Mouse (Mus musculus) spleen, adult 2 months (tissue): ENCODE measurements around the gene Cfap221. TPM values are rescaled to one million over a fixed set of nuclear protein-coding genes. Genes with fewer than 3 reads are reported as not detected.

Experiments
- DNase-seq, 2 experiments: peaks; one replicate each; pipeline versions ENCODE4 v3.0.0 to v3.0.0-alpha.2; 2012 to 2021; ENCODE audit warnings: low spot score in 2 of 2, low read depth in 1 of 2
- H3K27ac ChIP-seq: fragments of 200-500 bp; 2 replicates; pipeline ENCODE4 v1.5.1; 2012; ENCODE audit warnings: low read length, inconsistent platforms; ENCODE audit not compliant: insufficient read depth
- H3K27me3 ChIP-seq: fragments of 200-500 bp; 2 replicates; pipeline ENCODE4 v1.6.1; 2012; ENCODE audit warnings: mild to moderate bottlenecking, moderate library complexity, low read length, inconsistent platforms; ENCODE audit not compliant: control insufficient read depth, insufficient read depth
- H3K36me3 ChIP-seq: fragments of 200-500 bp; 2 replicates; pipeline ENCODE4 v1.6.1; 2012; ENCODE audit warnings: mild to moderate bottlenecking, low read length, inconsistent platforms; ENCODE audit not compliant: control insufficient read depth, insufficient read depth
- H3K4me1 ChIP-seq: fragments of 200-500 bp; 2 replicates; pipeline ENCODE4 v1.6.1; 2011; ENCODE audit warnings: inconsistent platforms; ENCODE audit not compliant: control insufficient read depth, insufficient read depth, insufficient read length
- H3K4me3 ChIP-seq: fragments of 200-500 bp; 2 replicates; pipeline ENCODE4 v1.5.1; 2011; ENCODE audit warnings: mild to moderate bottlenecking, inconsistent platforms; ENCODE audit not compliant: insufficient read depth, insufficient read length; ENCODE audit errors: extremely low read depth
- CTCF ChIP-seq: fragments of 200-500 bp; IDR thresholded peaks from 2 replicates; pipeline ENCODE4 v1.5.1; 2011; ENCODE audit warnings: mild to moderate bottlenecking, inconsistent platforms; ENCODE audit not compliant: insufficient read depth, insufficient read length, insufficient replicate concordance; ENCODE audit errors: extremely low read depth
- POLR2A ChIP-seq: fragments of 200-500 bp; IDR thresholded peaks from 2 replicates; pipeline ENCODE4 v1.6.1; 2011; ENCODE audit warnings: low read depth, low read length, inconsistent platforms
- WGBS: fragments of 180-500 bp; shearing (Covaris S2); methylation state at CpG from one replicate; pipeline ENCODE4 v1.1.7; 2018; 5-methylcytosine and 5-hydroxymethylcytosine counted together
- polyA plus RNA-seq: library from polyadenylated mRNA; depleted of rRNA; stranded (reverse); fragments of >200 nt; gene quantifications from 2 replicates; pipeline ENCODE4 v1.2.3, GENCODE M21; 2012

The Cfap221 gene
- polyA plus RNA-seq, 1 experiment = not detected

GRCm38 (mm10) chr1:119965804-119966514 is 31.1 kb downstream of the Cfap221 start:
- Histone ChIP-seq H3K27ac (no peak overlapping the region), H3K4me3 (no peak overlapping the region)

GRCm38 (mm10) chr1:119959920-119960319 is 37.1 kb downstream of the Cfap221 start:
- Histone ChIP-seq H3K36me3 (no peaks in the 10 kb centered on the region), H3K4me3 (no peak overlapping the region), H3K27me3 (no peaks in the 10 kb centered on the region), H3K4me1 (no peaks in the 10 kb centered on the region), H3K27ac (no peak overlapping the region)
- WGBS = 61% methylated on average over 7 of the region's 7 CpGs
- no peak for TF ChIP-seq POLR2A
- TF ChIP-seq CTCF = no peak
- DNase-seq = no peak

More at GRCm38 (mm10) chr1:119965804-119966514, 31.1 kb downstream of the Cfap221 start:
- TF ChIP-seq CTCF (no peak), POLR2A (no peak)
- Histone ChIP-seq H3K36me3 (no peaks in the 10 kb centered on the region), H3K27me3 (no peaks in the 10 kb centered on the region), H3K4me1 (no peaks in the 10 kb centered on the region)
- no peak for DNase-seq
- WGBS = 79% methylated on average over 12 of the region's 12 CpGs

- Histone ChIP-seq H3K4me3 (no peak overlapping the region), H3K36me3 (no peaks in the 10 kb centered on the region), H3K27ac (no peak overlapping the region), H3K4me1 (no peaks in the 10 kb centered on the region), H3K27me3 (no peaks in the 10 kb centered on the region)
- DNase-seq = no peak
- 94% methylated on average over 4 of the region's 4 CpGs for WGBS
- TF ChIP-seq POLR2A = no peak
- TF ChIP-seq CTCF = no peak
Observed at GRCm38 (mm10) chr1:119959464-119959863, 37.6 kb downstream of the Cfap221 start.

GRCm38 (mm10) chr1:119957716-119958222 is 39.3 kb downstream of the Cfap221 start:
- no peaks in the 10 kb centered on the region for H3K36me3 ChIP-seq
- no peaks in the 10 kb centered on the region for H3K27me3 ChIP-seq
- no peaks in the 10 kb centered on the region for H3K4me1 ChIP-seq
- H3K27ac ChIP-seq = no peak overlapping the region
- WGBS = 68% methylated on average over 9 of the region's 9 CpGs
- TF ChIP-seq CTCF (no peak), POLR2A (no peak)
- no peak overlapping the region for H3K4me3 ChIP-seq
- DNase-seq = no peak

- Histone ChIP-seq H3K4me1 (no peaks in the 10 kb centered on the region), H3K27ac (no peak overlapping the region), H3K36me3 (no peaks in the 10 kb centered on the region), H3K4me3 (no peak overlapping the region), H3K27me3 (no peaks in the 10 kb centered on the region)
- DNase-seq = no peak
- TF ChIP-seq POLR2A (no peak), CTCF (no peak)
- whole genome bisulfite sequencing = 93% methylated on average over 2 of the region's 2 CpGs
Observed at GRCm38 (mm10) chr1:119954680-119955079, 42.4 kb downstream of the Cfap221 start.

- no peak overlapping the region for H3K27ac ChIP-seq
- DNase-seq = no peak
- no peaks in the 10 kb centered on the region for H3K36me3 ChIP-seq
- TF ChIP-seq POLR2A (no peak), CTCF (no peak)
- H3K4me1 ChIP-seq = no peaks in the 10 kb centered on the region
- 93% methylated on average over 9 of the region's 9 CpGs for WGBS
- no peak overlapping the region for H3K4me3 ChIP-seq
- no peaks in the 10 kb centered on the region for H3K27me3 ChIP-seq
Observed at GRCm38 (mm10) chr1:119953456-119953855, 43.6 kb downstream of the Cfap221 start.

GRCm38 (mm10) chr1:119950086-119950485 is 46.9 kb downstream of the Cfap221 start:
- WGBS = 94% methylated on average over 8 of the region's 8 CpGs
- no peak for DNase-seq
- Histone ChIP-seq H3K4me3 (no peak overlapping the region), H3K27ac (no peak overlapping the region), H3K4me1 (no peaks in the 10 kb centered on the region), H3K27me3 (no peaks in the 10 kb centered on the region), H3K36me3 (no peaks in the 10 kb centered on the region)
- TF ChIP-seq POLR2A (no peak), CTCF (no peak)
